In the genomic region with DNA sequence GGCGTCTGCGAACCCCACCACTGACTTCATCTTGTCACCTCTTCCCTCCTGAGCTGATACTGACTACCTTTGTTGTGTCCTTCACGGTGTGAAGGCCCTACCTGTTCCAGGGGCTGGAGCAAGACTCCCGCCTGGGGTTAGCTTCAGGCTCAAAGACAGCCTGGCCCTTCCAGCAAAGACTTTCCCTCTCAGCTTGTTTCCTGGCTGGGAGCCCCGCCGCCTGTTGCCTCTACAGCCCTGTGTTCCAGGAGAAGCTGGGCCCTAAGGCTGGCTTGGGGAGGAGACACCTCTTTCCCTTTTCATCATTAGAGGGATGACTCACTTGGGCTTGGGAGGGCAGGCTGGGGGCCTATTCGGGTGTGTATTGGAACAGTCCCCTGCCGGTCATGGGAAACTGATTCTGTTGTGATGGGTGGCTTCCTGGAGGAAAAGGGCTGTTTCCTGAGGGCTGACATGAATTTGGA, we compare ENCODE assay signal across 8 mouse cellular contexts. TPM values are rescaled to one million over a fixed set of nuclear protein-coding genes. Genes with fewer than 3 reads are reported as not detected.
DNase-seq lines count a peak whose midpoint lies in the region; ATAC-seq and TF ChIP-seq lines count a peak whose summit lies in the region.

No protein-coding gene starts in this region.

- peaks cover 7% of the 10 kb centered on the region; the same call in 1 of the 2 replicates for H3K27me3 ChIP-seq in G1E (ENCODE audit: insufficient read depth, low read length)
- H3K27me3 ChIP-seq in forebrain, embryonic 11.5 days (ENCODE audit: control insufficient read depth, insufficient read depth, low read length), result no peaks in the 10 kb centered on the region
- H3K27me3 ChIP-seq in midbrain, embryonic 10.5 days (ENCODE audit: low read depth, poor library complexity, severe bottlenecking), result peaks cover 12% of the 10 kb centered on the region

- 16% methylated on average over 8 of the region's 8 CpGs for WGBS in forebrain, embryonic 11.5 days
- 14% methylated on average over 8 of the region's 8 CpGs for WGBS in midbrain, embryonic 10.5 days

- H3K9ac ChIP-seq in forebrain, embryonic 11.5 days (ENCODE audit: low read length), result peak overlapping the region; percentile 79

- DNase-seq in G1E (ENCODE audit: low spot score), result peak; percentile 19
- DNase-seq in adrenal gland, adult 8-10 months, result peak; percentile 60
- DNase-seq in forebrain, embryonic 11.5 days (ENCODE audit: low spot score), result no peak
- peak; percentile 71 for DNase-seq in heart, postnatal 25 days (ENCODE audit: low spot score)
- peak; percentile 65 to 70 for DNase-seq in kidney, postnatal 4 days
- DNase-seq in midbrain, embryonic 10.5 days (ENCODE audit: low spot score), result no peak
- no peak for DNase-seq in right cerebral cortex, postnatal 4 days
- no peak for DNase-seq in right cerebral cortex, adult 18-20 months

- no peak overlapping the region for H3K27ac ChIP-seq in forebrain, embryonic 11.5 days (ENCODE audit: low read depth, low read length)
- H3K27ac ChIP-seq in midbrain, embryonic 10.5 days (replicated peaks), result peak overlapping the region; percentile 87

- peaks cover 12% of the 10 kb centered on the region for H3K36me3 ChIP-seq in G1E (replicated peaks)
- no peaks in the 10 kb centered on the region for H3K36me3 ChIP-seq in forebrain, embryonic 11.5 days (ENCODE audit: control insufficient read depth, insufficient read depth, low read length)
- H3K36me3 ChIP-seq in midbrain, embryonic 10.5 days, result no peaks in the 10 kb centered on the region

- TF ChIP-seq CTCF in G1E (IDR thresholded peaks at IDR 0.05; ENCODE audit: low read depth, low read length), result no peak

- ATAC-seq in G1E (ENCODE audit: extremely low read depth, insufficient number of reproducible peaks, low FRiP score, poor library complexity, severe bottlenecking), result no peak
- ATAC-seq in forebrain, embryonic 11.5 days (replicated peaks; ENCODE audit: low FRiP score), result peak; percentile 65; the same call in 1 of the 2 replicates

- H3K9me3 ChIP-seq in G1E (replicated peaks), result no peaks in the 10 kb centered on the region
- no peaks in the 10 kb centered on the region for H3K9me3 ChIP-seq in forebrain, embryonic 11.5 days (ENCODE audit: control insufficient read depth, low read length)
- H3K9me3 ChIP-seq in midbrain, embryonic 10.5 days (replicated peaks), result no peaks in the 10 kb centered on the region

- peak overlapping the region; percentile 89 for H3K4me3 ChIP-seq in G1E (ENCODE audit: low read depth, low read length)
- peak overlapping the region; percentile 59 for H3K4me3 ChIP-seq in forebrain, embryonic 11.5 days (ENCODE audit: low read depth, low read length)
- H3K4me3 ChIP-seq in midbrain, embryonic 10.5 days, result peak overlapping the region; percentile 85

- peak overlapping the region; percentile 90 for H3K4me2 ChIP-seq in forebrain, embryonic 11.5 days (ENCODE audit: low read depth, low read length, severe bottlenecking)

- intact Hi-C loops in heart, postnatal 25 days (cut with DNase I), result loop anchor here (2.0 kb wide), 1 partner anchor 20 kb away; a partner anchor contains a TSS

- H3K4me1 ChIP-seq in G1E (ENCODE audit: insufficient read depth, low read depth, low read length), result peaks cover 33% of the 10 kb centered on the region
- no peaks in the 10 kb centered on the region for H3K4me1 ChIP-seq in forebrain, embryonic 11.5 days (replicated peaks; ENCODE audit: control insufficient read depth, insufficient read depth, low read length)
- peaks cover 27% of the 10 kb centered on the region for H3K4me1 ChIP-seq in midbrain, embryonic 10.5 days

RNA-seq across cellular contexts. Expression of a gene that starts 0.6 kb away (rescaled TPM):
- total RNA-seq in G1E (2014; fragmentation: Nextera tagmentation) (17.1 and 24.2 TPM in 2 replicates), G1E (2017) (50.0 and 50.6 TPM in 2 replicates)
- 207 and 259 TPM in 2 replicates for polyA plus RNA-seq in G1E (2012)
- 100 to 1,000 TPM; 126 to 177 (median 159) TPM for total RNA-seq in adrenal gland, adult 8-10 months (2022)
- 30.4 and 33.9 TPM in 2 replicates for polyA plus RNA-seq in forebrain, embryonic 11.5 days (2014; fragmentation: Nextera tagmentation; extraction: Ambion mirVana)
- 10 to 100 TPM; 43.0 to 43.2 TPM for total RNA-seq in heart, postnatal 25 days (2021)
- polyA plus RNA-seq in midbrain, embryonic 10.5 days (2016; fragmentation: Nextera tagmentation; extraction: Ambion mirVana), result 32.9 and 37.2 TPM in 2 replicates

RNA-seq across cellular contexts. Expression of a gene that starts 20.6 kb away (rescaled TPM):
- total RNA-seq in G1E (2014; fragmentation: Nextera tagmentation) (9.6 and 14.4 TPM in 2 replicates), G1E (2017) (12.2 and 19.6 TPM in 2 replicates)
- 15.1 and 27.4 TPM in 2 replicates for polyA plus RNA-seq in G1E (2012)
- total RNA-seq in adrenal gland, adult 8-10 months (2022), result 10 to 100 TPM; 19.0 to 25.3 (median 21.7) TPM
- polyA plus RNA-seq in forebrain, embryonic 11.5 days (2014; fragmentation: Nextera tagmentation; extraction: Ambion mirVana), result 5.9 and 8.2 TPM in 2 replicates
- 10 to 100 TPM; 11.9 to 12.9 TPM for total RNA-seq in heart, postnatal 25 days (2021)
- 7.5 and 10.1 TPM in 2 replicates for polyA plus RNA-seq in midbrain, embryonic 10.5 days (2016; fragmentation: Nextera tagmentation; extraction: Ambion mirVana)

RNA-seq across cellular contexts. Expression of a gene that starts 35.0 kb away (rescaled TPM):
- 16.4 and 17.9 TPM in 2 replicates for total RNA-seq in G1E (2014; fragmentation: Nextera tagmentation)
- 18.1 and 22.8 TPM in 2 replicates for total RNA-seq in G1E (2017)
- 8.5 and 9.2 TPM in 2 replicates for polyA plus RNA-seq in G1E (2012)
- 10 to 100 TPM; 16.3 to 27.7 (median 22.2) TPM for total RNA-seq in adrenal gland, adult 8-10 months (2022)
- polyA plus RNA-seq in forebrain, embryonic 11.5 days (2014; fragmentation: Nextera tagmentation; extraction: Ambion mirVana), result 28.1 and 32.1 TPM in 2 replicates
- 1 to 10 TPM; 6.7 to 7.1 TPM for total RNA-seq in heart, postnatal 25 days (2021)
- polyA plus RNA-seq in midbrain, embryonic 10.5 days (2016; fragmentation: Nextera tagmentation; extraction: Ambion mirVana), result 32.1 and 33.4 TPM in 2 replicates

RNA-seq across cellular contexts. Expression of a gene that starts 43.4 kb away (rescaled TPM):
- total RNA-seq in G1E (2014; fragmentation: Nextera tagmentation) (4.7 and 5.0 TPM in 2 replicates), G1E (2017) (16.0 and 16.8 TPM in 2 replicates)
- polyA plus RNA-seq in G1E (2012), result 8.0 and 8.8 TPM in 2 replicates
- total RNA-seq in adrenal gland, adult 8-10 months (2022), result 10 to 100 TPM; 17.3 to 20.0 (median 18.7) TPM
- polyA plus RNA-seq in forebrain, embryonic 11.5 days (2014; fragmentation: Nextera tagmentation; extraction: Ambion mirVana), result 13.2 and 17.4 TPM in 2 replicates
- 10 to 100 TPM; 11.5 to 12.2 TPM for total RNA-seq in heart, postnatal 25 days (2021)
- polyA plus RNA-seq in midbrain, embryonic 10.5 days (2016; fragmentation: Nextera tagmentation; extraction: Ambion mirVana), result 14.5 and 14.9 TPM in 2 replicates

RNA-seq across cellular contexts. Expression of a gene that starts 43.5 kb away (rescaled TPM):
- total RNA-seq in G1E (2014; fragmentation: Nextera tagmentation) (133 and 230 TPM in 2 replicates), G1E (2017) (413 and 422 TPM in 2 replicates)
- 429 and 438 TPM in 2 replicates for polyA plus RNA-seq in G1E (2012)
- 100 to 1,000 TPM; 342 to 453 (median 370) TPM for total RNA-seq in adrenal gland, adult 8-10 months (2022)
- 671 and 746 TPM in 2 replicates for polyA plus RNA-seq in forebrain, embryonic 11.5 days (2014; fragmentation: Nextera tagmentation; extraction: Ambion mirVana)
- total RNA-seq in heart, postnatal 25 days (2021), result 100 to 1,000 TPM; 243 to 255 TPM
- polyA plus RNA-seq in midbrain, embryonic 10.5 days (2016; fragmentation: Nextera tagmentation; extraction: Ambion mirVana), result 733 and 761 TPM in 2 replicates

Comparison
In these comparisons a context has a peak if more than half of its experiments do, and no peak if none do; other contexts are left out.
1. DNase-seq: peak in G1E (single experiment), adrenal gland, adult 8-10 months (single experiment), heart, postnatal 25 days (single experiment) and kidney, postnatal 4 days (2 of 2); none in forebrain, embryonic 11.5 days (single experiment), midbrain, embryonic 10.5 days (single experiment), right cerebral cortex, postnatal 4 days (single experiment) and right cerebral cortex, adult 18-20 months (single experiment).
2. Peak in every context shown above with its lines, with median percentiles within 50 percentile points of each other: H3K4me3 ChIP-seq.